ENCODE assay signal across 31 mouse cellular contexts in genomic region chr1:131946462-131947215, GRCm38 (mm10). TPM values are rescaled to one million over a fixed set of nuclear protein-coding genes. Genes with fewer than 3 reads are reported as not detected.
A peak's percentile ranks its signal among the peaks of the same experiment; 100 is the strongest.
DNase-seq lines count a peak whose midpoint lies in the region; ATAC-seq and TF ChIP-seq lines count a peak whose summit lies in the region.
"Had no signal": no experiment of that assay in that cellular context is flagged by ENCODE, and none has a peak within 500 bp of the region (broad histone marks: within the 10 kb centered on the region; RNA-seq: fewer than 3 reads in every experiment).

No protein-coding gene starts in this region.

- no peaks in the 10 kb centered on the region for H3K9me3 ChIP-seq in intestine, embryonic 15.5 days
- H3K9me3 ChIP-seq in intestine, embryonic 16.5 days (ENCODE audit: control insufficient read depth, low read length): no peaks in the 10 kb centered on the region
- H3K9me3 ChIP-seq in stomach, postnatal 0 days (ENCODE audit: control insufficient read depth, low read length): no peaks in the 10 kb centered on the region
- H3K9me3 ChIP-seq in forebrain, embryonic 16.5 days (ENCODE audit: control insufficient read depth, low read length): no peaks in the 10 kb centered on the region
- H3K9me3 ChIP-seq: embryonic facial prominence, embryonic 10.5 days; embryonic facial prominence, embryonic 13.5 days; forebrain, embryonic 12.5 days; forebrain, embryonic 15.5 days; heart, embryonic 12.5 days; heart, embryonic 15.5 days; hindbrain, embryonic 10.5 days; hindbrain, embryonic 13.5 days had no signal

- no peak for TF ChIP-seq EP300 in stomach, postnatal 0 days (optimal IDR thresholded peaks at IDR 0.05)

- ATAC-seq in intestine, embryonic 15.5 days: no peak
- no peak for ATAC-seq in intestine, embryonic 16.5 days
- no peak for ATAC-seq in stomach, postnatal 0 days (ENCODE audit: low FRiP score, low TSS enrichment)
- ATAC-seq in forebrain, embryonic 16.5 days: no peak
- ATAC-seq: forebrain, embryonic 15.5 days; hindbrain, embryonic 16.5 days; Patski had no signal

- peak overlapping the region; percentile 22; the same call in 1 of the 2 replicates for H3K27ac ChIP-seq in intestine, embryonic 15.5 days
- H3K27ac ChIP-seq in intestine, embryonic 16.5 days (ENCODE audit: low read length): no peak overlapping the region
- H3K27ac ChIP-seq in stomach, postnatal 0 days (replicated peaks): peak overlapping the region; percentile 65
- H3K27ac ChIP-seq in forebrain, embryonic 16.5 days (ENCODE audit: low read length): no peak overlapping the region
- H3K27ac ChIP-seq: embryonic facial prominence, embryonic 10.5 days; embryonic facial prominence, embryonic 13.5 days; forebrain, embryonic 12.5 days; forebrain, embryonic 15.5 days; heart, embryonic 15.5 days; hindbrain, embryonic 13.5 days had no signal

- no peaks in the 10 kb centered on the region for H3K27me3 ChIP-seq in intestine, embryonic 15.5 days (replicated peaks)
- no peaks in the 10 kb centered on the region for H3K27me3 ChIP-seq in intestine, embryonic 16.5 days (replicated peaks; ENCODE audit: control insufficient read depth, insufficient read depth, low read length)
- H3K27me3 ChIP-seq in stomach, postnatal 0 days (ENCODE audit: control insufficient read depth, insufficient read depth, low read length): no peaks in the 10 kb centered on the region
- H3K27me3 ChIP-seq in forebrain, embryonic 16.5 days (replicated peaks; ENCODE audit: control insufficient read depth, insufficient read depth, low read length): no peaks in the 10 kb centered on the region
- H3K27me3 ChIP-seq: embryonic facial prominence, embryonic 13.5 days; forebrain, embryonic 12.5 days; forebrain, embryonic 15.5 days; heart, embryonic 12.5 days; heart, embryonic 15.5 days; hindbrain, embryonic 13.5 days had no signal

- WGBS in intestine, embryonic 15.5 days: 80% methylated on average over 11 of the region's 11 CpGs
- 78% methylated on average over 11 of the region's 11 CpGs for WGBS in intestine, embryonic 16.5 days
- 72% methylated on average over 11 of the region's 11 CpGs for whole genome bisulfite sequencing in stomach, postnatal 0 days
- 88% methylated on average over 11 of the region's 11 CpGs for WGBS in forebrain, embryonic 16.5 days

- H3K4me1 ChIP-seq in intestine, embryonic 15.5 days (replicated peaks): no peaks in the 10 kb centered on the region
- peaks cover 9% of the 10 kb centered on the region for H3K4me1 ChIP-seq in intestine, embryonic 16.5 days (ENCODE audit: control insufficient read depth, insufficient read depth, low read length)
- 0 out of 2 replicates have a peak, but pooled peaks cover 2% of the 10 kb centered on the region for H3K4me1 ChIP-seq in stomach, postnatal 0 days (replicated peaks; ENCODE audit: control insufficient read depth, insufficient read depth)
- no peaks in the 10 kb centered on the region for H3K4me1 ChIP-seq in forebrain, embryonic 16.5 days (replicated peaks; ENCODE audit: control insufficient read depth, insufficient read depth, low read length)
- H3K4me1 ChIP-seq: forebrain, embryonic 15.5 days had no signal

- no peak overlapping the region for H3K9ac ChIP-seq in intestine, embryonic 15.5 days
- H3K9ac ChIP-seq in intestine, embryonic 16.5 days (ENCODE audit: low read depth, low read length): no peak overlapping the region
- H3K9ac ChIP-seq in stomach, postnatal 0 days (ENCODE audit: low read length): no peak overlapping the region
- no peak overlapping the region for H3K9ac ChIP-seq in forebrain, embryonic 16.5 days (replicated peaks; ENCODE audit: low read depth, low read length)
- H3K9ac ChIP-seq: embryonic facial prominence, embryonic 13.5 days; forebrain, embryonic 12.5 days; forebrain, embryonic 15.5 days; heart, embryonic 12.5 days; heart, embryonic 15.5 days; hindbrain, embryonic 13.5 days had no signal

- TF ChIP-seq CTCF in stomach, postnatal 0 days (IDR thresholded peaks at IDR 0.05; ENCODE audit: low read depth): no peak

- no peak overlapping the region for H3K4me2 ChIP-seq in intestine, embryonic 15.5 days (replicated peaks)
- no peak overlapping the region for H3K4me2 ChIP-seq in intestine, embryonic 16.5 days (ENCODE audit: low read depth, low read length)
- H3K4me2 ChIP-seq in stomach, postnatal 0 days (replicated peaks; ENCODE audit: low read depth): no peak overlapping the region
- H3K4me2 ChIP-seq in forebrain, embryonic 16.5 days (ENCODE audit: low read length): no peak overlapping the region
- H3K4me2 ChIP-seq: embryonic facial prominence, embryonic 13.5 days; forebrain, embryonic 12.5 days; forebrain, embryonic 15.5 days; heart, embryonic 12.5 days; heart, embryonic 15.5 days; hindbrain, embryonic 13.5 days had no signal

- no peaks in the 10 kb centered on the region for H3K36me3 ChIP-seq in intestine, embryonic 15.5 days
- no peaks in the 10 kb centered on the region for H3K36me3 ChIP-seq in intestine, embryonic 16.5 days (ENCODE audit: control insufficient read depth, insufficient read depth, low read length)
- no peaks in the 10 kb centered on the region for H3K36me3 ChIP-seq in stomach, postnatal 0 days (ENCODE audit: control insufficient read depth, insufficient read depth, low read length)
- no peaks in the 10 kb centered on the region for H3K36me3 ChIP-seq in forebrain, embryonic 16.5 days (ENCODE audit: control insufficient read depth, insufficient read depth)
- H3K36me3 ChIP-seq: embryonic facial prominence, embryonic 10.5 days; embryonic facial prominence, embryonic 13.5 days; forebrain, embryonic 12.5 days; forebrain, embryonic 15.5 days; heart, embryonic 12.5 days; heart, embryonic 15.5 days; hindbrain, embryonic 10.5 days; hindbrain, embryonic 13.5 days had no signal

- DNase-seq in ovary, adult 18-20 months (ENCODE audit: low spot score): peak; percentile 37
- no peak for DNase-seq in ovary, postnatal 10 days (ENCODE audit: low spot score)
- DNase-seq in R1 (ENCODE audit: low read depth, low spot score): peak; percentile 61
- peak; percentile 12 for DNase-seq in stomach, postnatal 0 days (ENCODE audit: low spot score)
- no peak for DNase-seq in spleen, adult 12 weeks (ENCODE audit: low spot score)
- DNase-seq: adrenal gland, adult 2 months; adrenal gland, postnatal 25 days; B cell, adult 2 months; cerebellum, adult 11-12 months; cerebellum, adult 8-10 months; cerebellum, postnatal 10 days; cerebellum, postnatal 36 days; embryo, embryonic 11 days; gastrocnemius, postnatal 10 days; gastrocnemius, postnatal 36 days; heart, postnatal 10 days; heart, postnatal 36 days had no signal

- no peak overlapping the region for H3K4me3 ChIP-seq in intestine, embryonic 15.5 days (replicated peaks)
- H3K4me3 ChIP-seq in intestine, embryonic 16.5 days (ENCODE audit: low read length): no peak overlapping the region
- H3K4me3 ChIP-seq in stomach, postnatal 0 days (ENCODE audit: low read depth, low read length): no peak overlapping the region
- no peak overlapping the region for H3K4me3 ChIP-seq in forebrain, embryonic 16.5 days (replicated peaks; ENCODE audit: low read length)
- H3K4me3 ChIP-seq: embryonic facial prominence, embryonic 10.5 days; embryonic facial prominence, embryonic 13.5 days; erythroblast, embryonic 14.5 days; forebrain, embryonic 12.5 days; forebrain, embryonic 15.5 days; heart, embryonic 12.5 days; heart, embryonic 15.5 days; hindbrain, embryonic 10.5 days; hindbrain, embryonic 13.5 days had no signal

RNA-seq across cellular contexts. Expression of gene Slc45a3, which starts 16.1 kb away (rescaled TPM):
- polyA plus RNA-seq in intestine, embryonic 15.5 days (2015; fragmentation: Nextera tagmentation; extraction: Ambion mirVana): 2.8 and 3.6 TPM in 2 replicates
- polyA plus RNA-seq in intestine, embryonic 16.5 days (2015; fragmentation: Nextera tagmentation; extraction: Ambion mirVana): 2.5 and 2.9 TPM in 2 replicates
- polyA plus RNA-seq in stomach, postnatal 0 days (2015; fragmentation: Nextera tagmentation; extraction: Ambion mirVana): 18.4 and 23.3 TPM in 2 replicates
- polyA plus RNA-seq in forebrain, embryonic 16.5 days (2015; fragmentation: Nextera tagmentation; extraction: Ambion mirVana): 2.0 and 2.1 TPM in 2 replicates

RNA-seq across cellular contexts. Expression of gene Nucks1, which starts 36.3 kb away (rescaled TPM):
- polyA plus RNA-seq in intestine, embryonic 15.5 days (2015; fragmentation: Nextera tagmentation; extraction: Ambion mirVana): 60.7 and 69.7 TPM in 2 replicates
- 44.5 TPM in 2 replicates for polyA plus RNA-seq in intestine, embryonic 16.5 days (2015; fragmentation: Nextera tagmentation; extraction: Ambion mirVana)
- polyA plus RNA-seq in stomach, postnatal 0 days (2015; fragmentation: Nextera tagmentation; extraction: Ambion mirVana): 24.2 and 30.4 TPM in 2 replicates
- 59.4 and 66.7 TPM in 2 replicates for polyA plus RNA-seq in forebrain, embryonic 16.5 days (2015; fragmentation: Nextera tagmentation; extraction: Ambion mirVana)

Comparison
In these comparisons a context has a peak if more than half of its experiments do, and no peak if none do; other contexts are left out.
1. H3K27ac ChIP-seq: peak in intestine, embryonic 15.5 days (single experiment) and stomach, postnatal 0 days (single experiment); none in intestine, embryonic 16.5 days (single experiment) and forebrain, embryonic 16.5 days (single experiment).
2. DNase-seq: peak in ovary, adult 18-20 months (single experiment), R1 (single experiment) and stomach, postnatal 0 days (single experiment); none in ovary, postnatal 10 days (single experiment) and spleen, adult 12 weeks (single experiment).